Mouse (Mus musculus): ENCODE data around the gene Lce3f.

Lce3f gene

GRCm38 (mm10) chr3:92991926-92992325 is at the start of gene Lce3f:
Gene Lce3f (plus strand): TSS chr3:92992226.
- no peak for DNase-seq

GRCm38 (mm10) chr3:92944186-92944585 is 47.8 kb upstream of the Lce3f start, which contains the start of gene Lce3c:
Gene Lce3c (plus strand): TSS chr3:92944486.
- DNase-seq, result no peak

- no peak for DNase-seq
Measured at GRCm38 (mm10) chr3:92957090-92957489, 34.9 kb upstream of the Lce3f start, which contains the start of gene Lce3d. Gene Lce3d (plus strand): TSS chr3:92957390.

GRCm38 (mm10) chr3:92966761-92967160 is 25.3 kb upstream of the Lce3f start, which contains the start of gene Lce3e:
Gene Lce3e (plus strand): TSS chr3:92967061.
- DNase-seq, result no peak

DNA sequence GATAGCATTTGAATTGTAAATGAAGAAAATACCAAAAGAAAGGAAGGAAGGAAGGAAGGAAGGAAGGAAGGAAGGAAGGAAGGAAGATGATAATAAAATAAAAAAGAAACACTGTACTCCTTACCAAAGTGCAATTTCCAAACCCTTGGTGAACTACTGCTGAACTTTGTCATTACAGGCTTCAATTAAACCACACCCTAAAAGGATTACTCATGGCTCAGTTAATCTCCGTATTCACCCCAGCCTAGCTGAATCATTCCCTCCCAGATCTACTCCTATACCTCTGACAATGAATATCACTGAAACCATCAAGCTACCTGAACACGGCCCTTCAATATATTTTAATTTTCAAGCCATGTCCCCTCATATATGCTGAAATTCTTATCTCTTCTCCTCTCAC is 13.5 kb upstream of the Lce3f start:
- DNase-seq, result no peak

DNA sequence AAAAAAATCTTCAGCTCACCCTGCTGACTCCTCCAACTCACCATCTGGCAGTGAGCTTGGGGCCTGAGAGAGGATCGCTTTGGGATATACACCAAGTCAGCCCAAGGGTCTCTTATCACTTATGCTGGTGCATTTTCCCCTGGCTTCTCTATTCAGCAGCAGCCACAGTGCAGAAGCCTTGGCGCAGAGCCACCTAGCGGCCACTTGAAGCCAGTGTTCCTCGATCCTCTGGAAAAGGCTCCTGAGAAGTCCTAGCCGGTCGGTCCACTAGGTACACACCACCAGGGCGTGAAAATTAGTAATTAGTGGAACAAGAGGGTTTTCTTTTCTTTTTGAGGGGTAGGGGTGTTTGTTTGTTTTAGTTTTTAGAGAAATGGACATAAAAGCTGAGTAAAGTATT is 6.7 kb downstream of the Lce3f start:
- DNase-seq, result peak; percentile 57 to 63

DNA sequence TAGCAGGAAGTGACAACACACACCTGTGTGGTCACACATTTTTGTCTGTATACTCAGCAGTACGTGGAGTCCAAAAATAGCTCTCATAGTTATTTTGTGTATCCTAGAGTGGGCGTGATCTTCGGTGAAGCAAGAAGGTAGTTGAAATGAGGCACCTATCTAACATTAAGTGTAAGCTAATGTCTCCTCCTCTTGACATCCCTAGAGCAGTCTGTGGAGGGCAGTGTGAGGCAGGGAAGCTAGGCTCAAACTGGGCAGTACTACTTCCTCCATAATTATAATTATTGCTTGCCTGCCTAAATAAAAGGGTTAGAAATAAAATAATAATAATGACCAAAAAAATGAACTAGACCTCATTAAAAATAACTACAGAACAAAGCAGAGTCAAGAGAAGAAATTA is 8.6 kb downstream of the Lce3f start:
- DNase-seq, result no peak

DNA sequence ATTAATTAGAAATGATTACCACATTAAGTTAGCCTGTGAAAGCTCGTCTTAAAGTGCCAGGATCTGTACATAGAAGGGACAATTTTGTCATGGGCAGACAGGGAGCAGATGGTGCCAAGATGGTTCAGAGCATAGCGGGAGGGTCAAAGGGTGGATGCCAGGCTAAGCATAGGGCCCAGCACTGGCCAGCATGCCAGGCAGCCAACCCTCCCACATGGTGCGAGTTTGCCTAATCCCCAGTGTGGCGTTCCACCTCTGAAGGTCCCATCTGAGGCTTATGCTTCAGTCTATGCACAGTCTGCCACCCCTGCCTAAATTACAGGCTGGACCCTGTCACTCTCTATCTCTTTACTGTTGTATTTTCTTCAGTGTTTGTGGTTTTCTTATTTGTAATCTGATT is 10.8 kb downstream of the Lce3f start:
- DNase-seq, result no peak

DNA sequence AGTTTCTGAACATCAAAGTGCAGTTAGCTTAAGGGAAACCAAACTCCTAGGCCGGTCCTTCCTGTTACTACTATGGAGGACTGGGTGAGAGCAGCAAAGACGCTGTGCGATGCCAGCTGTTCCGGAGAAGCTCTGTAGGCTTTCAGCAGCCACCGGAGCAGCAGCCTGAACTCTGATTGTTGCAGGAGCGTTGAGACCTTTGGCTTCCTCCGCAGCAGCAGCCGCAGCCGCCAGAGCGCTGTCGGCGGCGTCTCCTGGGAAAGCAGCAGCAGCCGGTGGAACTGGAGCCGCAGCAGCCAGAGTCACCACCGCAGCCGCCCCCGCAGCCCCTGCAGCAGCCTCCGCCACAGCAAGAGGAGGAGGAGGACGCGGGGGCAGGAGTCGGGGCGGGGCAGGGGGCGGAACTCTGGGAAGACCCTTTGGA is 22.4 kb downstream of the Lce3f start:
- no peak for DNase-seq

GRCm38 (mm10) chr3:93014871-93015270 is 22.8 kb downstream of the Lce3f start:
- DNase-seq, result no peak

DNA sequence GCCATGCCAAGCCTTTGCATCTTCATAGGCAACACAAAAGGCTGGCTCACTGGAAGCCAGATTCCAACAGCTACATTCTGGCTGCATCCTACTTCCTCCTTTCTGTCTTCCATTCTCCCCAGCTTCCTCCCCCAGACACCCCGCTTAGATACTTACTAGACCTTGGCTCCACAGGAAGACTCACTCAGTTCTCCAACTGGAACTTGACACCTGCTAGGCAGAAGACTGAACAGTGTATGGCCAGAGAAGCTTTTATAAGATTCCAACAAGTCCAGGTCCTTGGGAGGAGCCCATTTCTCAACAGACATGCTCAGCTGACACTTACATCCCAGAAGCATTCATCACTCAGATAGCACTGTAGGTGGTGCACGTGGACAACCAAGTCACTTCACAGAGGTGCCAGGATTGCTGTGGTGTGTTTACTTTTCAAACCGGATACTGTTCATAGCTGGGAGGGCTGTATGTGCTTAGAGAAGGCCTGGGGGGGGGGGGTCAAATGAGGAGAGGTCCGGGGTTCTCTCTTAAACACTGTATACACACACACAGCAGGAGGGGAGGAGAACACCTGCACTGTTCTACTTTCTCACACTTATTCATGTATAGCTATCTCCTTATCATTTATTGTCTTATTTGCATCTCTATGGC is 23.6 kb downstream of the Lce3f start, which contains the start of gene Crct1:
Gene Crct1 (minus strand): TSS at position 228 of the 645 bp plus-strand sequence.
- DNase-seq, result no peak

DNA sequence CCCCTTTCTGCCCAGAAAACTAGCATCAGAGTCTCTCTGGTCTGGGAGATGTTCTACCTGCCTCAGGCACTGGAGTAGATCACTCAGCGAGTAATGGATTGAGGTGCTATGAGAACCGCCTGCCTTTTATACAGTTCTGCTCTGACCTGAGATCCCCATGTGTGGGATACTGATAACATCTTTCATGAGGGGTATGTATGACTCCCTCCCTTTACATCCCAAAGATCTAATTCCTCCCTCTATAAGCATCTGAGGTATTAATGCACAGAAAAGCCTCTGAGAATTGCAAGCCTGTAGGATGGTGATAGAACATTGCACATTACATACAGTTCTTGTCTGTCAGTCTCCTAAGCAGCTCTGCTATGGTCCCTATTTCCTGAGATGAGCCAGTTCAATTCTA is 26.9 kb downstream of the Lce3f start, which contains the start of gene Lce1m:
Gene Lce1m (minus strand): TSS at position 101 of the 400 bp plus-strand sequence.
- DNase-seq, result no peak

- no peak for DNase-seq
Measured at GRCm38 (mm10) chr3:93021171-93021570, 29.1 kb downstream of the Lce3f start.

- DNase-seq, result no peak
Measured at GRCm38 (mm10) chr3:93023411-93024184, 31.6 kb downstream of the Lce3f start.

- no peak for DNase-seq
Measured at GRCm38 (mm10) chr3:93025486-93025885, 33.5 kb downstream of the Lce3f start.

GRCm38 (mm10) chr3:93031450-93031849 is 39.4 kb downstream of the Lce3f start:
- DNase-seq, result peak in 1 of 2 experiments; percentile 7

Data from cerebellum, postnatal 36 days (tissue).